Mouse (Mus musculus) lung, postnatal 0 days (tissue): ENCODE data around the gene Syndig1. TPM values are rescaled to one million over a fixed set of nuclear protein-coding genes. Genes with fewer than 3 reads are reported as not detected.

Experiments
- ATAC-seq: fragments of 200-750 bp; cut with Nextera tagmentation; 2 replicates; pipeline ENCODE4 v1.8.0; 2017; ENCODE audit warnings: moderate library complexity
- DNase-seq: peaks from one replicate; pipeline ENCODE4 v3.0.0-alpha.2; 2016; ENCODE audit warnings: low spot score
- H3K27ac ChIP-seq: fragments of 300-500 bp; sonication (generic); 2 replicates; pipeline ENCODE4 v1.5.1; 2014; ENCODE audit warnings: antibody characterized with exemption, mild to moderate bottlenecking, low read length, mixed read lengths
- H3K27me3 ChIP-seq: fragments of 300-500 bp; sonication (generic); replicated peaks from 2 replicates; pipeline ENCODE4 v1.6.1; 2014; ENCODE audit warnings: low read length, mixed read lengths; ENCODE audit not compliant: insufficient read depth
- H3K36me3 ChIP-seq: fragments of 300-500 bp; sonication (generic); 2 replicates; pipeline ENCODE4 v1.6.1; 2014; ENCODE audit warnings: low read length, mixed read lengths; ENCODE audit not compliant: insufficient read depth
- H3K4me1 ChIP-seq: fragments of 300-500 bp; sonication (generic); 2 replicates; pipeline ENCODE4 v1.6.1; 2014; ENCODE audit warnings: antibody characterized with exemption, low read depth, low read length, mixed read lengths; ENCODE audit not compliant: insufficient read depth
- H3K4me2 ChIP-seq: fragments of 300-500 bp; sonication (generic); replicated peaks from 2 replicates; pipeline ENCODE4 v1.6.1; 2014; ENCODE audit warnings: low read depth, mild to moderate bottlenecking, low read length, moderate library complexity, mixed read lengths
- H3K4me3 ChIP-seq: fragments of 300-500 bp; sonication (generic); 2 replicates; pipeline ENCODE4 v1.5.1; 2014; ENCODE audit warnings: low read depth, low read length
- H3K9ac ChIP-seq: fragments of 300-500 bp; sonication (generic); replicated peaks from 2 replicates; pipeline ENCODE4 v1.6.1; 2014; ENCODE audit warnings: low read depth, mild to moderate bottlenecking
- H3K9me3 ChIP-seq: fragments of 300-500 bp; sonication (generic); 2 replicates; pipeline ENCODE4 v1.6.1; 2016; ENCODE audit warnings: low read length, mixed read lengths
- CTCF ChIP-seq: IDR thresholded peaks from 2 replicates; pipeline ENCODE4 v1.5.1; 2016; ENCODE audit warnings: antibody characterized with exemption, mild to moderate bottlenecking
- EP300 ChIP-seq: IDR thresholded peaks from 2 replicates; pipeline ENCODE4 v1.6.1; 2016; ENCODE audit warnings: antibody characterized with exemption, mild to moderate bottlenecking, control low read depth
- WGBS: fragments of 180-500 bp; shearing (Covaris S2); extraction: QIAGEN DNeasy Blood & Tissue Kit; methylation state at CpG from one replicate; pipeline ENCODE4 v1.1.7; 2014; 5-methylcytosine and 5-hydroxymethylcytosine counted together
- polyA plus RNA-seq: library from polyadenylated mRNA; unstranded; fragments of >200 nt; fragmentation: Nextera tagmentation; extraction: Ambion mirVana; gene quantifications from 2 replicates; pipeline ENCODE4 v1.2.1, GENCODE M21; 2015

Gene Syndig1
- polyA plus RNA-seq, 1 experiment from 2014 or later = 0.68 TPM

DNA sequence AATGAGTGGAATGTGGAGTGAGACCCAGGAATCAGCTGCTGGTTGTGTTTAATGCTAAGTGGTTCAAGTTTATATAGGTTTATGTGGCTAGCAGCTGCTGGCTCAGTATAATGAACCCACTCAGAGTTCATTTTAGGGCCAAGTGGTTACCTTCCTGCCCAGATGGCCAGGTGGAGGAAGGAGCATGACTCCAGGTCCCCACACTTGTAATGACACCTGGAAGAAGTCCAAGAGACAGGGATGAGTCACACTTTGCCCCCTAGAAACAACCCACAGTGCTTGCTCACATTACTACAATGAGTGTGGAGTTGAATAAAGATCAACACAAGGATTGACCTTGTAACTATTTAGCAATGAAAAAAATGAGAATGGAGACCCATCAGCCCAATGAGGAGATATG is 98.0 kb downstream of the Syndig1 start:
- Histone ChIP-seq H3K4me3 (no peak overlapping the region), H3K4me1 (no peaks in the 10 kb centered on the region), H3K9me3 (no peaks in the 10 kb centered on the region), H3K27ac (no peak overlapping the region), H3K4me2 (no peak overlapping the region), H3K9ac (no peak overlapping the region), H3K27me3 (no peaks in the 10 kb centered on the region), H3K36me3 (no peaks in the 10 kb centered on the region)
- ATAC-seq = no peak
- no peak for DNase-seq
- no peak for TF ChIP-seq CTCF
- no peak for TF ChIP-seq EP300

DNA sequence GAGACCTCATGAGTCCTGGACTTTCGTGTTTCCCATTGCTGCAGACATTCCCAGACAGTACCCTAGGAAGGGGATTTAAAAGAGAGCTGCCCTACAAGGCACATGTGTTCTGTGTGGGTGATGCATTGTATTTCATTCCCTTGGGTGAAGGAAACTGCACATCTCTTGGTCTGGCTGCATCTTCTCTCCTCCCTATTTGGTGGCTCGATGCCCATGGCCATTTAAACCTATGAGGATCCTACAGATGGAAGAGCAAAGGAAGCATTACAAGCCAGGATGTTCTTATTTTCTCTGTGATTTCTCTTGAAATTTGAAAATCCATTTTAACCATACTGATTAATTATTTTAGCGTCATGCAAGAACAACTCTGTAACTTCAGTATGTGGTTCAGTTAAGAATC is 98.5 kb downstream of the Syndig1 start:
- no peak for ATAC-seq
- no peak overlapping the region for H3K4me2 ChIP-seq
- no peak overlapping the region for H3K9ac ChIP-seq
- H3K27me3 ChIP-seq = no peaks in the 10 kb centered on the region
- 78% methylated on average over 3 of the region's 3 CpGs for WGBS
- H3K27ac ChIP-seq = no peak overlapping the region
- H3K4me1 ChIP-seq = no peaks in the 10 kb centered on the region
- TF ChIP-seq EP300 = no peak
- TF ChIP-seq CTCF = no peak
- no peak overlapping the region for H3K4me3 ChIP-seq
- DNase-seq = no peak
- H3K36me3 ChIP-seq = no peaks in the 10 kb centered on the region
- H3K9me3 ChIP-seq = no peaks in the 10 kb centered on the region

DNA sequence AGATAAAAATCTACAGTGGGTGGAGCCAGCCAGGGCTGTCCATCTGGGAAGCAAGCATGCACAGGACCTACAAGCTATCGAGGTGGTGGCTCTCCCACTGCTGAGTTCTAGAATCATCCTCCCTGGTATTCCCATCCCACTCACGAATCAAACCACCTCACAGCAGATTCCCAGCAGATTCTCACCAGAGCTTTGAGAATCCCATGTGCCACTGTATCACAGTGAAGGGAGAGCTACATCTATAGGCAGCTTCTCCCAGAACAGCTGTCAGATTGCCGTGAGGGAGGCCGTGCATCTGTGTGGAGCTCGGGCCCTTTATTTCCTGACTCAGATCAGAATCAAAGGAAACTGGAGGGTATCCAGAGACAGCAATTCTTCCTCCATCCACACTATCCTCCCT is 101.0 kb downstream of the Syndig1 start:
- Histone ChIP-seq H3K27me3 (no peaks in the 10 kb centered on the region), H3K4me3 (no peak overlapping the region), H3K4me2 (no peak overlapping the region), H3K9me3 (no peaks in the 10 kb centered on the region), H3K36me3 (no peaks in the 10 kb centered on the region), H3K27ac (no peak overlapping the region), H3K4me1 (no peaks in the 10 kb centered on the region), H3K9ac (no peak overlapping the region)
- TF ChIP-seq CTCF (no peak), EP300 (no peak)
- ATAC-seq = no peak
- 61% methylated on average over 5 of the region's 5 CpGs for WGBS
- DNase-seq = no peak

DNA sequence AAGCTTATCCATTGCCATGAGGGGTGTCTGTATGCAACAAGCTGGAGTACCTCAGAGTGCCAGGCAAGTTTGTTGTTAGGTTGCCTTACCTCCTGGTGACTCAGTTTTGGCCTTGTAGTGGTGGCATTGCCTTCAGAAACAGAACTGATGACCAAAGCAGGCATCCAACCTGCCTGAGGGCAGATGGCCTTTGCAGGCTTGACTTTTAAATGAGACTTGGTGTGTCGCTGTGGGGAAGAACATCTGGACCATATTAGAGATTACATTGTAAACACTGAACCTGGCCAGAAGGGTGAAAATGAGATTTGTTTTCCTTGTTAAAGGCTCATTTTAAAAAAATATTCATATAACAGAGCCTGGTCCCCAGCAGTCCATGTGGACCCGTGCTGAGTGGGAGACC is 102.1 kb downstream of the Syndig1 start:
- no peak overlapping the region for H3K4me3 ChIP-seq
- no peak for TF ChIP-seq CTCF
- TF ChIP-seq EP300 = no peak
- no peak overlapping the region for H3K9ac ChIP-seq
- no peaks in the 10 kb centered on the region for H3K4me1 ChIP-seq
- ATAC-seq (no peak), DNase-seq (no peak)
- H3K27me3 ChIP-seq = no peaks in the 10 kb centered on the region
- H3K36me3 ChIP-seq = no peaks in the 10 kb centered on the region
- 78% methylated on average over 2 of the region's 2 CpGs for WGBS
- H3K27ac ChIP-seq = no peak overlapping the region
- no peak overlapping the region for H3K4me2 ChIP-seq
- no peaks in the 10 kb centered on the region for H3K9me3 ChIP-seq

DNA sequence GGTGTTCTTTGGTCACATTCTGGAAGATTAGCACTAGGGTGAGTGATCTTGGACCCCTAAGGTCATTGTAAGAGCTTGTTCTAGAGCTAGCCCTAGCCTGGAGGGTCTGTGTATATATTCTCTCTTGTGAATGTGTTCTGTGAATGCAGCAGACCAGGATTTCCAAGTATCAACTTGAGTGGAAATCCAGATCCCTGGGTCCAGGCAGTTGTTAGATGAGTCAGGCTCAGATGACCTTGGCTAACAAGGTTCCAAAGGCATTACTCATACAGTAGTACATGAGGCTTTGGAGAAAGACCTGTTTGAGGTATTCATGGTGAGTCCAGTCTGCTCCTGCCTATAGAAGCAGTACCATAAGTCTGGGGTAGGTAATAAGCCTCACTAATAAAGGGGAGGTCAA is 103.1 kb downstream of the Syndig1 start:
- no peak overlapping the region for H3K9ac ChIP-seq
- H3K36me3 ChIP-seq = no peaks in the 10 kb centered on the region
- DNase-seq (peak; percentile 10), ATAC-seq (no peak)
- no peaks in the 10 kb centered on the region for H3K4me1 ChIP-seq
- H3K4me2 ChIP-seq = no peak overlapping the region
- no peaks in the 10 kb centered on the region for H3K9me3 ChIP-seq
- no peaks in the 10 kb centered on the region for H3K27me3 ChIP-seq
- no peak overlapping the region for H3K4me3 ChIP-seq
- TF ChIP-seq EP300 (no peak), CTCF (no peak)
- no peak overlapping the region for H3K27ac ChIP-seq

DNA sequence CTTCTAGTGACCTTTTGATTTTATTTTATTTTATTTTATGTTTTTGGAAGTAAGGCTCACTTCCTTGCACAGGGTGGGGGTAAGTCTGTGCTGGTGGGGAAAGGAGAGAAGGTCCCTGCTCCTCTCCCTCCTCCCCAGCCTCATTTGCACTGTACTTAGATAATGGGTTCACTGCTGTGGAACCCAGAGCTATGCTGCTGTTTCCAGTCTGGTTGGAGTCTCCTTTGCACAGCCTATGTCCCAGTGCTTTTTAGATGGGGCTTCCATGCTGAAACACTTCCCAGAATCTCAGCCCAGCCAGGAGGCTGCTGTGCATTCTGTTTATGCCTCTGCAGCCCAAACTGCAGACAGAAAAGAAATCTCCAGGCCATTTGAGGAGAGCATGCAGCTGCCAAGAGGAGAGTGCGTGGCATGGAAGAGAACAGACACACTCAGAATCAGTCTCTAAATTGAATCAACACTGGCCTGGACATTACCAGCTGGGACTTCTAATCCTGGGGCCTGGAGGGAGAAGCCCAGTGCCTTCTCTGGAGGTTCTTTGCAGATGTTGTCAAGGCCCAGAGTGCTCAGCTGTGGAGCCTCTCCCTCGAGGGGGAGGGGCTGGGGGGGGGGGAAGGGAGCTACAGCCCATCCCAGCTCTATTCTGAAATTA is 104.4 kb downstream of the Syndig1 start:
- Histone ChIP-seq H3K9me3 (no peaks in the 10 kb centered on the region), H3K4me1 (no peaks in the 10 kb centered on the region), H3K27me3 (no peaks in the 10 kb centered on the region), H3K4me3 (no peak overlapping the region), H3K4me2 (no peak overlapping the region), H3K36me3 (no peaks in the 10 kb centered on the region), H3K9ac (no peak overlapping the region), H3K27ac (no peak overlapping the region)
- no peak for TF ChIP-seq CTCF
- TF ChIP-seq EP300 = no peak
- WGBS = 29% methylated on average over 2 of the region's 2 CpGs
- DNase-seq (no peak), ATAC-seq (no peak)

DNA sequence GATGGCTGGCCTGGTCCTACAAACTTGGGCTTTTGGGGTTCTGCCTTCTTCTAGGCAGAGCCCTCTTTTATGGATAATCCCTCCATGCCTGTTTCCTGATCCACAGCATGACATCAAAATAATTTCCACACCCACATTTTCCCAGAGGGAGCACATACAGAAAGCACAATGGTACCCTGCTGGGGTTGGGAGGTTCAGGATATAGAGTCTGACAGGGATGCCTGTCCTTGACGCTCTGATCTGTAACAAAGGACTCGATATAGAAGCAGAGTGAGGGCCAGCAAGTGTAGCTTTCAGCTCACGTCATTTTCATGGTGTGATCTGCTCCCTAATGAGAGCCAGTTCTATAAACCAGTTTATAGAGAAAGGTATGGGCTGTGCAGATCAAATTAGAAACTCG is 105.1 kb downstream of the Syndig1 start:
- WGBS = 61% methylated on average over 4 of the region's 4 CpGs
- Histone ChIP-seq H3K4me2 (no peak overlapping the region), H3K4me3 (no peak overlapping the region), H3K36me3 (no peaks in the 10 kb centered on the region), H3K4me1 (no peaks in the 10 kb centered on the region), H3K9ac (no peak overlapping the region), H3K9me3 (no peaks in the 10 kb centered on the region), H3K27me3 (no peaks in the 10 kb centered on the region), H3K27ac (no peak overlapping the region)
- TF ChIP-seq CTCF (no peak), EP300 (no peak)
- no peak for ATAC-seq
- no peak for DNase-seq
